Mouse (Mus musculus) neural tube, embryonic 10.5 days (tissue): ENCODE measurements around the gene Rnps1.
"Not testable (repeated sequence)": the region's sequence is repeated elsewhere in the genome, so short reads cannot be mapped to it uniquely, and the experiment has no call there.

Source experiments
- DNase-seq: peaks from one replicate; pipeline ENCODE4 v3.0.0-alpha.2; 2017; ENCODE audit warnings: low spot score; ENCODE audit errors: extremely low spot score

Rnps1 gene

GRCm38 (mm10) chr17:24414230-24414976 lies at the start of gene Rnps1:
TSS of gene Rnps1 (plus strand) at chr17:24414565.
- DNase-seq = peak; percentile 100

DNA sequence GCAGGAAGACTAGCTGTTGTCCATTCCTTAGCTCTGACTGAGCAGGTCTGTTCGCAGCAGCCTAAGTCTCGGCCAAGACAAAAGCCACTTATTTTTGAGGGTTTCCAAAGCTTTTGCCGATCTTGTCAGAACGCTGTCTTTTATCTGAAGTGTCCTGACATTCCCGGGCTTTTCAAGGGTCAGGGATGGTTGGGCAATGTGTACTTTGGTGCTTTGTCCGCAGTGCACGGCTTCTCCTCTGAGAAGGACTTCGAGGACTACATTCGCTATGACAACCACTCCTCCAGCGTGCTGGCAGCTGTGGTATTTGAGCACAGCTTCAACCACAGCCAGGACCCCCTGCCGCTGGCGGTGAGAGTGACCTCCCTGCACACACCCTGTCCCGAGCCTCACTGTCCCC lies 48.5 kb upstream of the Rnps1 start:
- DNase-seq = no peak

DNA sequence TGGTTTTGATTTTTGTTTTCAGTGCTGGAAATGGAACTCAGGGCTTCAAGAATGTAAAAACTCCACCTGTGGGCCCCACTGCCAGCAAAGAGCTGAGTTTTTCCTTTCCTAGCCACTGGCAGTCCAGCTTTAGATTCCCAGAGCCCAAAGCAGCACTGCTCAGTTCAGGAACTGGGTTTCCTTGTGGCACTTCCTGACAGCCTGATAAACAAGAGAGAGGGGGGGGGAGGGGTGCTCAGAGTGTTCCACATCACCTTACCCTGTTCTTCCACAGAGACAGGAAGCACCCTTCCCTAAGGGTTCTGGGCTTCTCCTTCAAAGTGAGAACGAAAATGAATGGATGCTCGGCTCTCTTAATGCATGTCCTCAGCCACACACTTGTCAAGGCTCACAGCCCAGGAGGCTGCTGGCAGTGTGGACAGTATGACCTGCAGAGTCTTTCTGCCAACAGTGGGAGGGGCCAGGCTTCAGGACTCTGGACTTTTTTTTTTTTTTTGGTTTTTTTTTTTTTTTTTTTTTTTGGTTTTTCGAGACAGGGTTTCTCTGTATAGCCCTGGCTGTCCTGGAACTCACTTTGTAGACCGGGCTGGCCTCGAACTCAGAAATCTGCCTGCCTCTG lies 39.2 kb upstream of the Rnps1 start:
- DNase-seq = no peak

- no peak for DNase-seq
Measured at GRCm38 (mm10) chr17:24375886-24376285, 38.5 kb upstream of the Rnps1 start.

- DNase-seq = no peak
Measured at GRCm38 (mm10) chr17:24378496-24378895, 35.9 kb upstream of the Rnps1 start.

DNA sequence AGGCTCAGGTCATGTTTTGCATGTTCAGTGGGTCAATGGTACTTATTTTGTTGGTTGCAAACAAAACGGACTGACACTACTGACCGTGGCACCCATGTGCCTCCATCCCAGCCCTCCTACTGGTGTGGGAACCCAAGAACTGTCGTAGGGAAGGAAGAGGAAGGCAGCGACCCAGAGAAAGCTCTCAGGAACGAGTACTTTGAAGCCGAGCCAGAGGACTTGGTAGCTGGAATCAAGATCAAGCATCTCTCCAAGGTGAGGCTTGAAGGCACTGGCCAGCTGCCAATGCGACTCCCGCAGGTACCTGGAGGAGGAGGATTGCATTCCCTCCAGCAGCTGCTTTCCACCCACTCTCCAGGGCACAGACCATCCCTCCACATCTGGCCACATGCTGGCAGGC lies 30.6 kb upstream of the Rnps1 start:
- DNase-seq = no peak

GRCm38 (mm10) chr17:24388711-24389110 lies 25.7 kb upstream of the Rnps1 start:
- DNase-seq = no peak

GRCm38 (mm10) chr17:24389865-24390264 lies 24.5 kb upstream of the Rnps1 start:
- peak; percentile 32 for DNase-seq

GRCm38 (mm10) chr17:24391149-24391548 lies 23.2 kb upstream of the Rnps1 start:
- DNase-seq = no peak

GRCm38 (mm10) chr17:24393527-24393926 lies 20.8 kb upstream of the Rnps1 start:
- DNase-seq = no peak

DNA sequence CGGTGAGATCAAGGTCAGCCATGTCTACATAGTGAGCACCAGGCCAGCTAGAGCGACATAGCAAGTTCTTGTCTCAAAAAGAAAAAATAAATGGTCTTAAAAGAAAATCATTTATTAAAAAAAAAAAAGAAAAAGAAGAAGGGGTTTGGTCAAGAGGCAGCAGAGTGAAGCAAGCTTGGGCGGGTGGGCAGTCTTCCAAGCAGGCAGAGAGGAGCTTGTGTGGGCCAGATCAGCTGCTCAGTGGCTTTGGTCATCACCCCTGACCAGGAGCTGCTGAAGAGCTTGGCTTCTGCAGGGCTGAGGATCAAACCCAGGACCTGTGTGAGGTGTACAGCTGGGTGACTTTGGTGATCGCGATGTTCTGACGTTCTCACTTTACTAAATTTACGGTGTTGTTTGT lies 19.9 kb upstream of the Rnps1 start:
- DNase-seq = no peak

DNA sequence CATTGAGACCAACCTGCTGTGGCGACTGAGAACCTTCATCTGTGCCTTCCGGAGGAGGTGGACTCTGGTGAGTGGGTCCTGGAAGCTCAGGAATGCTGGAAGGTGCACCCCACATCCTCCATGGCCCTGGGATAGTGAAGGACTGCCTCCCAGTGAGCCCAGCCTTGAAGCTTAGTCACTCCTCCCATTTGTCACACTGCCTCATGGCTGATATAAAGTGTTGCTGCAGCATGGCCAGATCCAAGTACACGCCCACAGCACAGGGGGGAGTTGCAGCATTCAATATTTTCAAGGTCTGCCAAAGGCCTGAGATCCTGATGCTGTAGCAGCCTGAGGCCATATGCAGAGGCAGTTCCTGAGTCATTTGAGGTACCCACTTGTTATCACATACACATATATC lies 12.0 kb upstream of the Rnps1 start:
- DNase-seq = no peak

- DNase-seq = no peak
Measured at GRCm38 (mm10) chr17:24407116-24407803, 7.1 kb upstream of the Rnps1 start.

- no peak for DNase-seq
Measured at GRCm38 (mm10) chr17:24413557-24414211, 681 bp upstream of the Rnps1 start.

DNA sequence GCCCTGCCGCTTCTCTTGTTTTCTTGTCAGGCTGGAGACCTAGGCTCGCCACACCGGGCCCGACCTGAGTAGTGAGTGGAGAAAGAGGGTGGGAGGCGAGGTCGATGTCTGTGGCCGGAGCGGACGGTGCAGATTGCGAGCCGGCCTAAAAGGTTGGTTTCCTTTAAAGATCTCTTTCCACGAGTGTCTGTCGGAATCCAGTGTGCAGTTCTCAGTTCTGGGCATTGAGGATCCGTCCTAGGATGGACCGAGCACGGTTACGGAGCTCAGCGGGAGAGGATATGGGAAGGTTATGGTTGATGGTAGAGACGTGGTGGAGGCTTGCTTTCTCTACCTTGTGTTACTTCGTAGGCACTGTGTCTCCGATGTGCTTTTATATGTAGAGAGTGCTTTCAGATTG lies 646 bp downstream of the Rnps1 start:
- DNase-seq = peak; percentile 23

DNA sequence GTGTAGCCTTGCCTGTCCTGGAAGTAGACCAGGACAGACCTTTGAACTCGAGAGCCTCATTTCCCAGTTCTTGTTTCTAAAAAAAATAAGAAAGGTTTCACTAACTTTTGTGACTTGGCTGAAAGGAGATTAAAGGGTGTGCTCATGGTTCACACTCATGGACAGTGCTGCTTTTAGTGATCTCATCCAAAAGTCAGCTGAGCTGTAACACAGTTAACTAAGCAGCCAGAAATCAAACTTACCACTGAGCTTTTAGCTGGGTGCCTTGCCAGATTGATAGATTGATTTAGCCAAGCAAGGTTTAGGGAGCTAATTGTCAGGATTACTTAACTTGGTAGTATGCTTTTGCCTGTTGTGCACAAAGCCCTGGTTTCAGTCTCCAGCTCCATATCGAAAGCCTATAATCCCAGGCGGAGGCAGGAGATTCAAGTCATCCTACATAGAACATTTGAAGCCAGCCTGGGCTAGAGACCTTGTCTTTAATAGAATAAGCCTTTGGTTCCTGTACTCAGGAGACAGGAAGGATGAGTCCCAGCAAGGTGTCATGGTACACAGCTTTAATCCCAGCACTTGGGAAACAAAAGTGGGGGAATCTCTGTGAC lies 1.8 kb downstream of the Rnps1 start:
- DNase-seq = no peak

- no peak for DNase-seq
Measured at GRCm38 (mm10) chr17:24423114-24423513, 8.7 kb downstream of the Rnps1 start.

DNA sequence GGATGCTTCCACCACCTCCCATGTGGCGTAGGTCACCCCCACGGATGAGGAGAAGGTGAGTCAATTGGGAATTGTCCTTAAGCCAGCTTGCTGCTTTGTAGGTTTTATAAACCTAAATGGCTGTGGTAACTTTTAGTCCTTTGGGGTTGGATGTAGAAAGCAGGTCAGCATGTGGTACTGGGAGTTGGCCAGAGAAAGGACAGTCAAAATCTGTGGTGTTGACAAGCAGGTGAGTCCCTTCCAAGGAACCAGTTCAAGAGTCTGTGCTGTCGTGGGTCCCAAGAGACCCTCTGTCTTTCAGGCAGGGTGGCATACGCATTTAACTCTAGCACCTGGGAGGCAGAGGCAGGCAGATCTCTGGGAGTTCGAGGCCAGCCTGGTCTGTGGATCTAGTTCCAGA lies 10.1 kb downstream of the Rnps1 start:
- DNase-seq = no peak

- DNase-seq = not testable (repeated sequence)
Measured at GRCm38 (mm10) chr17:24425326-24425725, 11.0 kb downstream of the Rnps1 start.

GRCm38 (mm10) chr17:24425905-24426304 lies 11.5 kb downstream of the Rnps1 start:
- DNase-seq = no peak

GRCm38 (mm10) chr17:24426471-24427169 lies 12.3 kb downstream of the Rnps1 start, which contains the start of gene Eci1:
TSS of gene Eci1 (plus strand) at chr17:24426641.
- DNase-seq = peak; percentile 95
